10 mouse cellular contexts compared by ENCODE assay signal in the genomic region with DNA sequence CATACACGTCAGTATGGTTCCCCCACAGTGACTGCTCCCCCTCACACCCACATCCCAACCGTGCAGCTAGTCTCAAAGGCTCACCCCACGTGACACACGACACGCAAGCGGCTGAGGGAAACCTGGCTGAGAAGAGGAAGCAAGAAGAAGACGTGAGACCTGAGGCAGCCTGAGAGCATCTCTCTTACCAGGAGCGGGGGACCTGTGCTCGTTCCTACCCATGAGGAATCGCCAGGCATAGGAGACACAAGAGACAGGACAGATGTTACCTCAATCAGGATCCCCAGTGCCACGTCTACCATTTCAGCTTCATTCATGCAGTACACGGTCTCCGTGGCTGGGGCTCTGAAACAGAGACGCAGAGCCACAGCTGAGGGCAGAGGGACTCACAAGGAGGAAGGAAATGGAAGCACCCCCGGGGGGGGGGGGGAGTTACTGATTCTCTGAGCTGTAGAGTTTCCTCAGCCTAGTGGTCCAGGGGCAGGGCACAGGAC. TPM values are rescaled to one million over a fixed set of nuclear protein-coding genes. Genes with fewer than 3 reads are reported as not detected.
DNase-seq lines count a peak whose midpoint lies in the region; TF ChIP-seq lines count a peak whose summit lies in the region.
"Had no signal": no experiment of that assay in that cellular context is flagged by ENCODE, and none has a peak within 500 bp of the region (broad histone marks: within the 10 kb centered on the region; RNA-seq: fewer than 3 reads in every experiment).

No protein-coding gene starts in this region.

- H3K27ac ChIP-seq in cerebellum, adult 2 months (ENCODE audit: insufficient read depth, low read length) = 0 out of 2 replicates have a peak overlapping the region, but pooled peaks have one; percentile 40
- H3K27ac ChIP-seq in spleen, adult 2 months (ENCODE audit: insufficient read depth, low read length) = peak overlapping the region; percentile 81
- H3K27ac ChIP-seq: limb, embryonic 15.5 days had no signal

- H3K4me1 ChIP-seq in cerebellum, adult 2 months (ENCODE audit: control insufficient read depth, insufficient read depth, low read length) = no peaks in the 10 kb centered on the region
- peaks cover 26% of the 10 kb centered on the region; the same call in 1 of the 2 replicates for H3K4me1 ChIP-seq in spleen, adult 2 months (ENCODE audit: control insufficient read depth, insufficient read depth, insufficient read length)

- 0 out of 2 replicates have a peak, but pooled peaks cover 2% of the 10 kb centered on the region for H3K36me3 ChIP-seq in spleen, adult 2 months (ENCODE audit: control insufficient read depth, insufficient read depth, low read length)

- TF ChIP-seq CTCF in cerebellum, adult 2 months (IDR thresholded peaks at IDR 0.05; ENCODE audit: borderline replicate concordance, insufficient read depth, low read depth, low read length) = no peak
- TF ChIP-seq CTCF in spleen, adult 2 months (IDR thresholded peaks at IDR 0.05; ENCODE audit: extremely low read depth, insufficient read depth, insufficient read length, insufficient replicate concordance) = no peak

- no peak for DNase-seq in cerebellum, adult 2 months
- no peak for DNase-seq in cerebellum, adult 9-10 months
- peak; percentile 56 for DNase-seq in right cerebral cortex, adult 18-20 months
- DNase-seq in right cerebral cortex, postnatal 25 days = no peak
- DNase-seq in liver = peak; percentile 64
- DNase-seq in spleen, adult 2 months (ENCODE audit: low read depth in 1 of 2, low spot score in 2 of 2) = peak; percentile 76 to 77
- DNase-seq in cerebellum, postnatal 4 days (ENCODE audit: low spot score in 2 of 2) = no peak
- no peak for DNase-seq in cerebellum, adult 9-11 months

- 87% methylated on average over 15 of the region's 15 CpGs for WGBS in cerebellum, adult 2 months
- WGBS in spleen, adult 2 months = 11% methylated on average over 15 of the region's 15 CpGs

- TF ChIP-seq POLR2A in cerebellum, adult 2 months (IDR thresholded peaks at IDR 0.05; ENCODE audit: borderline replicate concordance, insufficient read depth, low read length) = no peak
- peak; percentile 59 for TF ChIP-seq POLR2A in spleen, adult 2 months (IDR thresholded peaks at IDR 0.05; ENCODE audit: low read depth, low read length)

- no peaks in the 10 kb centered on the region for H3K27me3 ChIP-seq in cerebellum, adult 2 months (ENCODE audit: control insufficient read depth, insufficient read depth, low read length)
- no peaks in the 10 kb centered on the region for H3K27me3 ChIP-seq in spleen, adult 2 months (ENCODE audit: control insufficient read depth, insufficient read depth, low read length)
- H3K27me3 ChIP-seq: embryonic facial prominence, embryonic 15.5 days; limb, embryonic 15.5 days had no signal

- no peak overlapping the region for H3K4me3 ChIP-seq in cerebellum, adult 2 months (replicated peaks; ENCODE audit: insufficient read depth, low read depth, low read length)
- H3K4me3 ChIP-seq in spleen, adult 2 months (ENCODE audit: extremely low read depth, insufficient read depth, insufficient read length) = peak overlapping the region; percentile 51
- H3K4me3 ChIP-seq: embryonic facial prominence, embryonic 15.5 days; limb, embryonic 15.5 days had no signal

RNA-seq across cellular contexts. Expression of gene Cyren, which starts 2.5 kb away (rescaled TPM):
- 3.7 and 4.9 TPM in 2 replicates for polyA plus RNA-seq in cerebellum, adult 2 months (2012; rRNA removed)
- polyA plus RNA-seq in spleen, adult 2 months (2012; rRNA removed) = 8.0 and 8.1 TPM in 2 replicates

RNA-seq across cellular contexts. Expression of gene Tmem140, which starts 12.4 kb away (rescaled TPM):
- 1.4 and 1.8 TPM in 2 replicates for polyA plus RNA-seq in cerebellum, adult 2 months (2012; rRNA removed)
- polyA plus RNA-seq in spleen, adult 2 months (2012; rRNA removed) = 15.0 and 17.4 TPM in 2 replicates

RNA-seq across cellular contexts. Expression of gene Wdr91, which starts 35.4 kb away (rescaled TPM):
- 26.7 and 28.0 TPM in 2 replicates for polyA plus RNA-seq in cerebellum, adult 2 months (2012; rRNA removed)
- polyA plus RNA-seq in spleen, adult 2 months (2012; rRNA removed) = 32.9 and 36.5 TPM in 2 replicates

RNA-seq across cellular contexts. Expression of gene Stra8, which starts 44.6 kb away (rescaled TPM):
- not detected in 2 replicates for polyA plus RNA-seq in cerebellum, adult 2 months (2012; rRNA removed)
- not detected in 2 replicates for polyA plus RNA-seq in spleen, adult 2 months (2012; rRNA removed)
- polyA plus RNA-seq: embryonic facial prominence, embryonic 15.5 days; limb, embryonic 15.5 days had no signal

Comparison
In these comparisons a context has a peak if more than half of its experiments do, and no peak if none do; other contexts are left out.
1. DNase-seq: peak in right cerebral cortex, adult 18-20 months (single experiment), liver (single experiment) and spleen, adult 2 months (2 of 2); none in cerebellum, adult 2 months (0 of 2), cerebellum, adult 9-10 months (single experiment), right cerebral cortex, postnatal 25 days (single experiment), cerebellum, postnatal 4 days (0 of 2) and cerebellum, adult 9-11 months (single experiment).